ENCODE assay signal across 9 mouse cellular contexts in the genomic region with DNA sequence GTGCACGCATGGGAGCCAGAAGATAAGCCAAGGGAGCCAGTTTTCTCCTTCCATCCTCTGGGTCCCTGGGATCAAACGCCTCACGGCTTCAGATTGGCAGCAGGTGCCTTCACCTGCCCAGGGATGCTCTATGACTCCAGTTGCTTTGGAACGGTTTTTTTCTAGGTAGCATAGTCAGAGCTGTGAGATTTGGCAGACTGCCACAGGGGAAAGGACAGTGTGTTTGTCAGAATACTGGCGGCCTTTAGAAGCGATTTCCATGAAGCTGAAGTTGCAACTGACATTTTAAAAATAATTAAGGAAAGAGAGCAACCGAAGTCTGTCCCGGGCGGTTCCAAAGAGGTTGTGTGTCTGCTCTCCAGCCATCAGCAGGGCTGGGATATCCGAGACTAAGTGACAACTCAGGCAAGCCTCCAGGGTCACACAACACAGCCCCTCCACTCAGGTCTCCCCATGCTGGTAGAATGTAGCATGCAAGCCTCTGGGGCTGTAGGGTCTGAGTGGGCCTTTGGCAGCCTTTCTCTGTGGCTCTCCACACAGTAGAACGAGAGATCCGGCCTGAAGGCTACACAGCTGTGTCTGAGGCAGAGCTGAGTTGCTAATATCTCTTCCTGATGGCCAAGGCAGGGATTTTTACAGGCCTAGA. TPM values are rescaled to one million over a fixed set of nuclear protein-coding genes. Genes with fewer than 3 reads are reported as not detected.
A peak's percentile ranks its signal among the peaks of the same experiment; 100 is the strongest.
DNase-seq lines count a peak whose midpoint lies in the region; ATAC-seq and TF ChIP-seq lines count a peak whose summit lies in the region.
"Had no signal": no experiment of that assay in that cellular context is flagged by ENCODE, and none has a peak within 500 bp of the region (broad histone marks: within the 10 kb centered on the region; RNA-seq: fewer than 3 reads in every experiment).

No protein-coding gene starts in this region.

- 0 out of 2 replicates have a peak overlapping the region, but pooled peaks have one; percentile 17 for H3K9ac ChIP-seq in limb, embryonic 11.5 days (ENCODE audit: low read length)
- H3K9ac ChIP-seq: embryonic facial prominence, embryonic 13.5 days had no signal

- H3K27me3 ChIP-seq in limb, embryonic 11.5 days (ENCODE audit: control insufficient read depth, insufficient read depth, low read length) = no peaks in the 10 kb centered on the region; the same call in 1 of the 2 replicates
- H3K27me3 ChIP-seq in limb, embryonic 10.5 days (ENCODE audit: low read depth, poor library complexity, severe bottlenecking) = 0 out of 2 replicates have a peak, but pooled peaks cover 5% of the 10 kb centered on the region
- no peaks in the 10 kb centered on the region for H3K27me3 ChIP-seq in kidney, adult 2 months (replicated peaks; ENCODE audit: control insufficient read depth, insufficient read depth, low read length)
- H3K27me3 ChIP-seq: embryonic facial prominence, embryonic 13.5 days had no signal

- H3K36me3 ChIP-seq in limb, embryonic 11.5 days (ENCODE audit: control insufficient read depth, insufficient read depth, low read length) = no peaks in the 10 kb centered on the region
- no peaks in the 10 kb centered on the region for H3K36me3 ChIP-seq in limb, embryonic 10.5 days
- H3K36me3 ChIP-seq in kidney, adult 2 months (ENCODE audit: control insufficient read depth, insufficient read depth, low read length) = no peaks in the 10 kb centered on the region
- H3K36me3 ChIP-seq: embryonic facial prominence, embryonic 13.5 days had no signal

- DNase-seq in limb, embryonic 11.5 days (ENCODE audit: low spot score) = no peak
- no peak for DNase-seq in limb, embryonic 10.5 days (ENCODE audit: low spot score)
- peak; percentile 78 for DNase-seq in adrenal gland, adult 2 months
- DNase-seq in cerebellum, adult 8-10 months = peak; percentile 41
- DNase-seq in kidney, adult 2 months = peak; percentile 87
- DNase-seq in gastrocnemius, postnatal 10 days = no peak
- no peak for DNase-seq in frontal cortex, postnatal 14 days (ENCODE audit: low spot score in 2 of 2)

- no peaks in the 10 kb centered on the region for H3K9me3 ChIP-seq in limb, embryonic 11.5 days (ENCODE audit: control insufficient read depth, low read length)
- H3K9me3 ChIP-seq in limb, embryonic 10.5 days (replicated peaks) = no peaks in the 10 kb centered on the region
- H3K9me3 ChIP-seq: embryonic facial prominence, embryonic 13.5 days had no signal

- 80% methylated on average over 12 of the region's 12 CpGs for WGBS in limb, embryonic 11.5 days
- WGBS in limb, embryonic 10.5 days = 84% methylated on average over 12 of the region's 12 CpGs
- WGBS in kidney, adult 2 months = 41% methylated on average over 12 of the region's 12 CpGs

- no peak for TF ChIP-seq POLR2A in kidney, adult 2 months (IDR thresholded peaks at IDR 0.05; ENCODE audit: low read depth, low read length)

- H3K4me1 ChIP-seq in limb, embryonic 11.5 days (ENCODE audit: control insufficient read depth, insufficient read depth, low read length) = peaks cover 7% of the 10 kb centered on the region
- peaks cover 34% of the 10 kb centered on the region for H3K4me1 ChIP-seq in limb, embryonic 10.5 days
- peaks cover 12% of the 10 kb centered on the region for H3K4me1 ChIP-seq in kidney, adult 2 months (ENCODE audit: control insufficient read depth, insufficient read depth, low read length)

- no peak for TF ChIP-seq CTCF in kidney, adult 2 months (conservative IDR thresholded peaks at IDR 0.05; ENCODE audit: insufficient read depth, insufficient read length, low read depth, low read length)

- ATAC-seq in limb, embryonic 11.5 days (ENCODE audit: insufficient number of reproducible peaks, low FRiP score, low TSS enrichment, low read depth) = no peak
- no peak for ATAC-seq in megakaryocyte progenitor cell, adult 5-6 weeks (replicated peaks; ENCODE audit: poor library complexity)

- H3K4me2 ChIP-seq in limb, embryonic 11.5 days (ENCODE audit: low read depth, severe bottlenecking) = no peak overlapping the region
- H3K4me2 ChIP-seq: embryonic facial prominence, embryonic 13.5 days had no signal

- H3K27ac ChIP-seq in limb, embryonic 11.5 days (replicated peaks; ENCODE audit: low read depth, low read length) = no peak overlapping the region
- H3K27ac ChIP-seq in limb, embryonic 10.5 days = no peak overlapping the region
- peak overlapping the region; percentile 25; the same call in 1 of the 2 replicates for H3K27ac ChIP-seq in kidney, adult 2 months (ENCODE audit: insufficient read depth, low read depth, low read length)
- H3K27ac ChIP-seq: embryonic facial prominence, embryonic 13.5 days had no signal

- no peak overlapping the region for H3K4me3 ChIP-seq in limb, embryonic 11.5 days (ENCODE audit: low read depth, low read length)
- no peak overlapping the region for H3K4me3 ChIP-seq in limb, embryonic 10.5 days
- H3K4me3 ChIP-seq in kidney, adult 2 months (ENCODE audit: insufficient read depth, low read depth, low read length) = no peak overlapping the region
- H3K4me3 ChIP-seq: embryonic facial prominence, embryonic 13.5 days had no signal

RNA-seq across cellular contexts. Expression of a gene that starts 28.4 kb away (rescaled TPM):
- polyA plus RNA-seq in limb, embryonic 11.5 days (2014; fragmentation: Nextera tagmentation; extraction: Ambion mirVana) = 6.5 and 7.9 TPM in 2 replicates
- polyA plus RNA-seq in limb, embryonic 10.5 days (2016; fragmentation: Nextera tagmentation; extraction: Ambion mirVana) = 2.8 and 2.9 TPM in 2 replicates
- total RNA-seq in adrenal gland, adult 2 months (2021) = 100 to 1,000 TPM; 178 to 179 TPM
- polyA plus RNA-seq in adrenal gland, adult 2 months (2012; rRNA removed) = 97.2 and 155 TPM in 2 replicates
- 75.9 and 108 TPM in 2 replicates for polyA plus RNA-seq in kidney, adult 2 months (2012; rRNA removed)
- total RNA-seq in megakaryocyte progenitor cell, adult 5-6 weeks (2015) = 0.02 TPM in 1 of 2 replicates, not detected in the other
- total RNA-seq in megakaryocyte progenitor cell, adult 5-6 weeks (2017) = not detected in 2 replicates
- 10 to 100 TPM; 76.9 to 88.9 TPM for total RNA-seq in gastrocnemius, postnatal 10 days (2021)

Comparison
In these comparisons a context has a peak if more than half of its experiments do, and no peak if none do; other contexts are left out.
1. DNase-seq: peak in adrenal gland, adult 2 months (single experiment), cerebellum, adult 8-10 months (single experiment) and kidney, adult 2 months (single experiment); none in limb, embryonic 11.5 days (single experiment), limb, embryonic 10.5 days (single experiment), gastrocnemius, postnatal 10 days (single experiment) and frontal cortex, postnatal 14 days (0 of 2).